Mouse (Mus musculus) liver, embryonic 16.5 days (tissue): ENCODE measurements around the gene Maff. TPM values are rescaled to one million over a fixed set of nuclear protein-coding genes. Genes with fewer than 3 reads are reported as not detected.

ENCODE experiments used
- ATAC-seq: fragments of 200-750 bp; cut with Nextera tagmentation; 2 replicates; pipeline ENCODE4 v1.8.0; 2017; ENCODE audit warnings: low read depth, mild to moderate bottlenecking, moderate number of reproducible peaks, moderate library complexity
- H3K27ac ChIP-seq: fragments of 300-500 bp; sonication (generic); 2 replicates; pipeline ENCODE4 v1.5.1; 2014; ENCODE audit warnings: mild to moderate bottlenecking, low read length
- H3K27me3 ChIP-seq: fragments of 300-500 bp; sonication (generic); 2 replicates; pipeline ENCODE4 v1.6.1; 2014; ENCODE audit warnings: low read depth, low read length, mixed read lengths; ENCODE audit not compliant: control insufficient read depth, insufficient read depth
- H3K36me3 ChIP-seq: fragments of 300-500 bp; sonication (generic); 2 replicates; pipeline ENCODE4 v1.6.1; 2014; ENCODE audit warnings: mild to moderate bottlenecking; ENCODE audit not compliant: control insufficient read depth, insufficient read depth
- H3K4me1 ChIP-seq: fragments of 300-500 bp; sonication (generic); 2 replicates; pipeline ENCODE4 v1.6.1; 2014; ENCODE audit warnings: low read depth, low read length, mixed read lengths; ENCODE audit not compliant: control insufficient read depth
- H3K4me2 ChIP-seq: fragments of 300-500 bp; sonication (generic); 2 replicates; pipeline ENCODE4 v1.6.1; 2014; ENCODE audit warnings: low read depth, low read length, mixed read lengths
- H3K4me3 ChIP-seq: fragments of 300-500 bp; sonication (generic); 2 replicates; pipeline ENCODE4 v1.5.1; 2014; ENCODE audit warnings: low read depth, mild to moderate bottlenecking, low read length
- H3K9ac ChIP-seq: fragments of 300-500 bp; sonication (generic); 2 replicates; pipeline ENCODE4 v1.6.1; 2014; ENCODE audit warnings: low read depth, low read length
- H3K9me3 ChIP-seq: fragments of 300-500 bp; sonication (generic); replicated peaks from 2 replicates; pipeline ENCODE4 v1.6.1; 2016; ENCODE audit warnings: low read length; ENCODE audit not compliant: control insufficient read depth
- WGBS: fragments of 180-500 bp; shearing (Covaris S2); extraction: QIAGEN DNeasy Blood & Tissue Kit; methylation state at CpG from one replicate; pipeline ENCODE4 v1.1.7; 2014; ENCODE audit not compliant: insufficient replicate concordance; 5-methylcytosine and 5-hydroxymethylcytosine counted together
- polyA plus RNA-seq: library from polyadenylated mRNA; unstranded; fragments of >200 nt; fragmentation: Nextera tagmentation; extraction: Ambion mirVana; gene quantifications from 2 replicates; pipeline ENCODE4 v1.2.1, GENCODE M21; 2015

The Maff gene
- polyA plus RNA-seq, 1 experiment from 2014 or later: 3.3 TPM

GRCm38 (mm10) chr15:79322281-79322990 is 24.0 kb upstream of the Maff start:
- Histone ChIP-seq H3K4me3 (no peak overlapping the region), H3K36me3 (no peaks in the 10 kb centered on the region), H3K9me3 (no peaks in the 10 kb centered on the region), H3K27ac (peak overlapping the region; percentile 84), H3K4me2 (peak overlapping the region; percentile 26; the same call in 1 of the 2 replicates), H3K4me1 (peaks cover 53% of the 10 kb centered on the region), H3K27me3 (no peaks in the 10 kb centered on the region), H3K9ac (0 out of 2 replicates have a peak overlapping the region, but pooled peaks have one; percentile 16)
- 31% methylated on average over 11 of the region's 11 CpGs for WGBS
- no peak for ATAC-seq

- H3K4me1 ChIP-seq: peaks cover 54% of the 10 kb centered on the region
- no peak overlapping the region for H3K4me2 ChIP-seq
- H3K27me3 ChIP-seq: no peaks in the 10 kb centered on the region
- 40% methylated on average over 6 of the region's 6 CpGs for WGBS
- no peaks in the 10 kb centered on the region for H3K36me3 ChIP-seq
- peak overlapping the region; percentile 84 for H3K27ac ChIP-seq
- no peaks in the 10 kb centered on the region for H3K9me3 ChIP-seq
- ATAC-seq: peak; percentile 5; the same call in 1 of the 2 replicates
- H3K4me3 ChIP-seq: no peak overlapping the region
- no peak overlapping the region for H3K9ac ChIP-seq
Measured at GRCm38 (mm10) chr15:79322991-79323790, 23.2 kb upstream of the Maff start.

- no peaks in the 10 kb centered on the region for H3K9me3 ChIP-seq
- H3K27ac ChIP-seq: peak overlapping the region; percentile 84
- no peak overlapping the region for H3K4me2 ChIP-seq
- H3K4me1 ChIP-seq: peaks cover 57% of the 10 kb centered on the region
- WGBS: 64% methylated on average over 4 of the region's 4 CpGs
- ATAC-seq: no peak
- H3K36me3 ChIP-seq: no peaks in the 10 kb centered on the region
- H3K9ac ChIP-seq: no peak overlapping the region; the same call in 1 of the 2 replicates
- no peaks in the 10 kb centered on the region for H3K27me3 ChIP-seq
- no peak overlapping the region for H3K4me3 ChIP-seq
Measured at GRCm38 (mm10) chr15:79323791-79324155, 22.6 kb upstream of the Maff start.

GRCm38 (mm10) chr15:79324373-79324772 is 22.0 kb upstream of the Maff start:
- Histone ChIP-seq H3K9ac (no peak overlapping the region; the same call in 1 of the 2 replicates), H3K4me3 (no peak overlapping the region)

GRCm38 (mm10) chr15:79325742-79326141 is 20.7 kb upstream of the Maff start:
- H3K4me3 ChIP-seq: no peak overlapping the region
- H3K27me3 ChIP-seq: no peaks in the 10 kb centered on the region
- no peak overlapping the region for H3K27ac ChIP-seq
- no peak for ATAC-seq
- peaks cover 60% of the 10 kb centered on the region for H3K4me1 ChIP-seq
- no peak overlapping the region for H3K4me2 ChIP-seq
- no peaks in the 10 kb centered on the region for H3K9me3 ChIP-seq
- no peak overlapping the region for H3K9ac ChIP-seq
- no peaks in the 10 kb centered on the region for H3K36me3 ChIP-seq
- 50% methylated on average over 3 of the region's 3 CpGs for WGBS

More at GRCm38 (mm10) chr15:79324373-79324772, 22.0 kb upstream of the Maff start:
- H3K27me3 ChIP-seq: no peaks in the 10 kb centered on the region
- peaks cover 60% of the 10 kb centered on the region for H3K4me1 ChIP-seq
- 67% methylated on average over 3 of the region's 3 CpGs for WGBS
- ATAC-seq: no peak
- no peak overlapping the region for H3K4me2 ChIP-seq
- H3K36me3 ChIP-seq: no peaks in the 10 kb centered on the region
- H3K27ac ChIP-seq: peak overlapping the region; percentile 84
- H3K9me3 ChIP-seq: no peaks in the 10 kb centered on the region

GRCm38 (mm10) chr15:79326264-79326663 is 20.2 kb upstream of the Maff start:
- no peaks in the 10 kb centered on the region for H3K27me3 ChIP-seq
- H3K4me3 ChIP-seq: no peak overlapping the region
- peak overlapping the region; percentile 93; the same call in 1 of the 2 replicates for H3K4me2 ChIP-seq
- no peaks in the 10 kb centered on the region for H3K36me3 ChIP-seq
- H3K4me1 ChIP-seq: peaks cover 58% of the 10 kb centered on the region
- peak overlapping the region; percentile 92 for H3K27ac ChIP-seq
- no peaks in the 10 kb centered on the region for H3K9me3 ChIP-seq
- H3K9ac ChIP-seq: no peak overlapping the region
- 50% methylated on average over 4 of the region's 4 CpGs for WGBS
- no peak for ATAC-seq

GRCm38 (mm10) chr15:79326971-79327961 is 19.2 kb upstream of the Maff start:
- no peaks in the 10 kb centered on the region for H3K9me3 ChIP-seq
- H3K4me2 ChIP-seq: peak overlapping the region; percentile 93
- 0 out of 2 replicates have a peak, but pooled peaks have one; percentile 0 for ATAC-seq
- H3K36me3 ChIP-seq: no peaks in the 10 kb centered on the region
- 11% methylated on average over 20 of the region's 20 CpGs for WGBS
- H3K27me3 ChIP-seq: no peaks in the 10 kb centered on the region
- H3K9ac ChIP-seq: peak overlapping the region; percentile 86
- H3K4me3 ChIP-seq: peak overlapping the region; percentile 79
- H3K4me1 ChIP-seq: peaks cover 49% of the 10 kb centered on the region
- H3K27ac ChIP-seq: peak overlapping the region; percentile 92
